Mouse (Mus musculus) spleen, adult 10 weeks (tissue): ENCODE measurements around the gene Gm4565. TPM values are rescaled to one million over a fixed set of nuclear protein-coding genes. Genes with fewer than 3 reads are reported as not detected.

Source experiments
- polyA plus RNA-seq: library from polyadenylated mRNA; stranded (reverse); fragments of 350-450 nt; fragmentation: Illumina TruSeq; extraction: RNeasy Lipid Tissue Mini Kit (QIAGEN cat#74804); gene quantifications from one replicate; pipeline ENCODE4 v1.2.3, GENCODE M21; 2015; ENCODE audit warnings: low replicate concordance; ENCODE audit not compliant: insufficient read depth

The Gm4565 gene
- polyA plus RNA-seq: not detected

DNA sequence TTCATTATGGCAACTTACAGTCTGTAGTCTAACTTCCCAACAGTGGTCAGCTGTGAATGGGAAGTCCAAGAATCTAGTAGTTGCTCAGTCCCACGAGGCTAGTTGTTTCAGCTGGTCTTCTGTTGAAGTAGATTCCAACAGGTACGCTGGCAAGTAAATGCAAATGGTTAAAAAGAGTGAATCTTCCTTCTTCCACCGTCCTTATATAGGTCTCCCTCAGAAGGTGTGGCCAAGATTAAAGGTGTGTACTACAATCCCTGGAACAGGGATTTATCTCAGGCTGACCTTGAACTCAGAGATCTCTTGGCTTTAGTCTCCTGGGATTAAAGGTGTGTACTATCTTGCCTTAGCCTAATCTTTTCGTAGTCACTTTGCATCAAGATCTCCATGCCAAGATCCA lies at the start of gene Gm4565:
Gene Gm4565 (minus strand): TSS at position 101 of the 400 bp plus-strand sequence.

DNA sequence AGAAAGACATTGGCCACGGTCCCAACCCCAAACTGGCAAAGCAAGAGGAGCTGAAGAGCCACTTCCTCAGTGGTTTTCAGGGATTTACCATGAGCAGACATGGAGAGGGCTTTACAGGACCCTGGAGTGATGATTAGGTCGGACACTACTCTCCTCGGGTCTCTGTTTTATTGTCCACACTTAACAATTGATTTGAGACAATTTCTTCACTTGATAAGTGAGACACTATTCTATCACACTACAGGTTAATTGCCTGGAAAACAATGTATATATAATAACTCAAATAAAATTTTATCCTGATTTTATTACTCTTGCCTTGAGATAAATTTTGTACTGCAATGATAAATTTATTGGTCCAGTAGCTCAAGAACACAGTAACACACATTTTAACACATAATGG lies 22.7 kb downstream of the Gm4565 start, which contains the start of gene Gm4201:
Gene Gm4201 (minus strand): TSS at position 101 of the 400 bp plus-strand sequence.

DNA sequence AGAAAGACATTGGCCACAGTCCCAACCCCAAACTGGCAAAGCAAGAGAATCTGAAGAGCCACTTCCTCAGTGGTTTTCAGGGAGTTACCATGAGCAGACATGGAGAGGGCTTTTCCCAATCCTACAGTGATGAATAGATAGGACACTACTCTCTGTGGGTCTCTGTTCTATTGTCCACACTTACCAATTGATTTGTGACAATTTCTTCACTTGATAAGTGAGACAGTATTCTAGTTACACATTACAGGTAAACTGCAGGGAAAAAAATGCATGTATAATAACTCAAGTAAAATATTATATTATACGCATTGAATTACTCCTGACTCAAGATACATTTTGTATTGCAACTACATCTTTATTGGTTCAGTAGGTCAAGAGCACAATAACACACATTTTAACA lies 53.1 kb downstream of the Gm4565 start, which contains the start of gene Gm8677:
Gene Gm8677 (minus strand): TSS at position 101 of the 400 bp plus-strand sequence.

Other genes starting within 250 kb of the Gm4565 start
- not detected for gene Gm8660, start 217.1 kb downstream of the Gm4565 start, polyA plus RNA-seq
- not detected for gene Vmn1r148, start 174.5 kb downstream of the Gm4565 start, polyA plus RNA-seq
- gene Vmn1r149, start 149.9 kb downstream of the Gm4565 start, polyA plus RNA-seq: not detected
- not detected for gene Gm10665, start 124.1 kb downstream of the Gm4565 start, polyA plus RNA-seq
- not detected for gene Vmn1r151, start 88.4 kb downstream of the Gm4565 start, polyA plus RNA-seq
- not detected for gene Vmn1r152, start 65.2 kb downstream of the Gm4565 start, polyA plus RNA-seq
- not detected for gene Gm8677, start 53.2 kb downstream of the Gm4565 start, polyA plus RNA-seq
- not detected for gene Gm4201, start 22.8 kb downstream of the Gm4565 start, polyA plus RNA-seq
- gene Vmn1r155, start 69.9 kb upstream of the Gm4565 start, polyA plus RNA-seq: not detected
- gene Gm8693, start 104.2 kb upstream of the Gm4565 start, polyA plus RNA-seq: not detected
- not detected for gene Gm4567, start 131.6 kb upstream of the Gm4565 start, polyA plus RNA-seq
- gene Vmn1r157, start 173.6 kb upstream of the Gm4565 start, polyA plus RNA-seq: not detected
- not detected for gene Vmn1r158, start 202.7 kb upstream of the Gm4565 start, polyA plus RNA-seq